Mouse (Mus musculus) kidney, adult 2 months (tissue): ENCODE measurements around the gene Zfp704. TPM values are rescaled to one million over a fixed set of nuclear protein-coding genes. Genes with fewer than 3 reads are reported as not detected.

Experiments used
- DNase-seq: peaks from one replicate; pipeline ENCODE4 v3.0.0; 2021
- H3K27ac ChIP-seq: fragments of 200-500 bp; 2 replicates; pipeline ENCODE4 v1.5.1; 2012; ENCODE audit warnings: low read depth, low read length, control low read depth, inconsistent platforms; ENCODE audit not compliant: insufficient read depth
- H3K27me3 ChIP-seq: fragments of 200-500 bp; replicated peaks from 2 replicates; pipeline ENCODE4 v1.6.1; 2012; ENCODE audit warnings: mild to moderate bottlenecking, moderate library complexity, low read length, inconsistent platforms; ENCODE audit not compliant: control insufficient read depth, insufficient read depth
- H3K36me3 ChIP-seq: fragments of 200-500 bp; 2 replicates; pipeline ENCODE4 v1.6.1; 2012; ENCODE audit warnings: mild to moderate bottlenecking, moderate library complexity, low read length, inconsistent platforms; ENCODE audit not compliant: control insufficient read depth, insufficient read depth
- H3K4me1 ChIP-seq: fragments of 200-500 bp; 2 replicates; pipeline ENCODE4 v1.6.1; 2011; ENCODE audit warnings: low read length; ENCODE audit not compliant: control insufficient read depth, insufficient read depth
- H3K4me3 ChIP-seq: fragments of 200-500 bp; 2 replicates; pipeline ENCODE4 v1.5.1; 2011; ENCODE audit warnings: mild to moderate bottlenecking, low read depth, low read length, control low read depth; ENCODE audit not compliant: insufficient read depth
- CTCF ChIP-seq: fragments of 200-500 bp; conservative IDR thresholded peaks from 2 replicates; pipeline ENCODE4 v1.5.1; 2011; ENCODE audit warnings: low read depth, mild to moderate bottlenecking, control low read depth, low read length, moderate library complexity, mixed read lengths; ENCODE audit not compliant: insufficient read depth, insufficient read length
- POLR2A ChIP-seq: fragments of 200-500 bp; IDR thresholded peaks from one replicate; pipeline ENCODE4 v1.6.1; 2011; ENCODE audit warnings: low read depth, low read length, control low read depth
- WGBS: fragments of 180-500 bp; shearing (Covaris S2); methylation state at CpG from one replicate; pipeline ENCODE4 v1.1.7; 2018; 5-methylcytosine and 5-hydroxymethylcytosine counted together
- polyA plus RNA-seq: library from polyadenylated mRNA; depleted of rRNA; stranded (reverse); fragments of >200 nt; gene quantifications from 2 replicates; pipeline ENCODE4 v1.2.3, GENCODE M21; 2012

The Zfp704 gene
- polyA plus RNA-seq, 1 experiment: 11.3 TPM

GRCm38 (mm10) chr3:9608441-9608905 is 1.4 kb downstream of the Zfp704 start:
- Histone ChIP-seq H3K4me1 (peaks cover 25% of the 10 kb centered on the region), H3K27ac (peak overlapping the region; percentile 24; the same call in 1 of the 2 replicates), H3K27me3 (no peaks in the 10 kb centered on the region), H3K36me3 (no peaks in the 10 kb centered on the region), H3K4me3 (peak overlapping the region; percentile 97)
- TF ChIP-seq POLR2A (no peak), CTCF (no peak)
- peak; percentile 64 for DNase-seq
- 1% methylated on average over 16 of the region's 16 CpGs for WGBS

GRCm38 (mm10) chr3:9607686-9608085 is 2.2 kb downstream of the Zfp704 start:
- peak; percentile 12 for DNase-seq
- TF ChIP-seq CTCF: no peak
- no peak for TF ChIP-seq POLR2A
- H3K4me3 ChIP-seq: no peak overlapping the region
- WGBS: 70% methylated on average over 5 of the region's 5 CpGs
- H3K4me1 ChIP-seq: peaks cover 25% of the 10 kb centered on the region
- no peak overlapping the region for H3K27ac ChIP-seq
- no peaks in the 10 kb centered on the region for H3K36me3 ChIP-seq
- H3K27me3 ChIP-seq: no peaks in the 10 kb centered on the region

GRCm38 (mm10) chr3:9605784-9606706 is 3.8 kb downstream of the Zfp704 start:
- H3K36me3 ChIP-seq: no peaks in the 10 kb centered on the region
- no peak overlapping the region for H3K4me3 ChIP-seq
- TF ChIP-seq CTCF (no peak), POLR2A (no peak)
- WGBS: 57% methylated on average over 11 of the region's 11 CpGs
- peaks cover 27% of the 10 kb centered on the region for H3K4me1 ChIP-seq
- H3K27ac ChIP-seq: no peak overlapping the region
- no peaks in the 10 kb centered on the region for H3K27me3 ChIP-seq
- peak; percentile 54 for DNase-seq

GRCm38 (mm10) chr3:9604941-9605340 is 4.9 kb downstream of the Zfp704 start:
- peaks cover 38% of the 10 kb centered on the region for H3K4me1 ChIP-seq
- H3K4me3 ChIP-seq: no peak overlapping the region
- H3K27me3 ChIP-seq: no peaks in the 10 kb centered on the region
- no peaks in the 10 kb centered on the region for H3K36me3 ChIP-seq
- 48% methylated on average over 7 of the region's 7 CpGs for WGBS
- DNase-seq: peak; percentile 76
- peak overlapping the region; percentile 26 for H3K27ac ChIP-seq
- TF ChIP-seq POLR2A: no peak

GRCm38 (mm10) chr3:9603866-9604265 is 6.0 kb downstream of the Zfp704 start:
- H3K36me3 ChIP-seq: no peaks in the 10 kb centered on the region
- no peaks in the 10 kb centered on the region for H3K27me3 ChIP-seq
- DNase-seq: peak; percentile 66
- WGBS: 47% methylated on average over 4 of the region's 4 CpGs
- 0 out of 2 replicates have a peak overlapping the region, but pooled peaks have one; percentile 11 for H3K27ac ChIP-seq
- no peak overlapping the region for H3K4me3 ChIP-seq
- peaks cover 44% of the 10 kb centered on the region for H3K4me1 ChIP-seq
- no peak for TF ChIP-seq POLR2A
- no peak for TF ChIP-seq CTCF

- TF ChIP-seq CTCF: no peak
- H3K4me3 ChIP-seq: no peak overlapping the region
- H3K27ac ChIP-seq: no peak overlapping the region
- peak; percentile 46 for DNase-seq
- H3K27me3 ChIP-seq: no peaks in the 10 kb centered on the region
- H3K36me3 ChIP-seq: no peaks in the 10 kb centered on the region
- 62% methylated on average over 6 of the region's 6 CpGs for WGBS
- H3K4me1 ChIP-seq: peaks cover 33% of the 10 kb centered on the region
Observed at GRCm38 (mm10) chr3:9600577-9600976, 9.3 kb downstream of the Zfp704 start.

- peak; percentile 85 for DNase-seq
- TF ChIP-seq POLR2A: no peak
- no peak for TF ChIP-seq CTCF
- WGBS: 58% methylated on average over 11 of the region's 11 CpGs
- peaks cover 30% of the 10 kb centered on the region for H3K4me1 ChIP-seq
- H3K36me3 ChIP-seq: no peaks in the 10 kb centered on the region
- H3K4me3 ChIP-seq: no peak overlapping the region
- peak overlapping the region; percentile 24 for H3K27ac ChIP-seq
- no peaks in the 10 kb centered on the region for H3K27me3 ChIP-seq
Observed at GRCm38 (mm10) chr3:9599738-9600410, 10.0 kb downstream of the Zfp704 start.
